15 mouse cellular contexts compared by ENCODE assay signal in the genomic region with DNA sequence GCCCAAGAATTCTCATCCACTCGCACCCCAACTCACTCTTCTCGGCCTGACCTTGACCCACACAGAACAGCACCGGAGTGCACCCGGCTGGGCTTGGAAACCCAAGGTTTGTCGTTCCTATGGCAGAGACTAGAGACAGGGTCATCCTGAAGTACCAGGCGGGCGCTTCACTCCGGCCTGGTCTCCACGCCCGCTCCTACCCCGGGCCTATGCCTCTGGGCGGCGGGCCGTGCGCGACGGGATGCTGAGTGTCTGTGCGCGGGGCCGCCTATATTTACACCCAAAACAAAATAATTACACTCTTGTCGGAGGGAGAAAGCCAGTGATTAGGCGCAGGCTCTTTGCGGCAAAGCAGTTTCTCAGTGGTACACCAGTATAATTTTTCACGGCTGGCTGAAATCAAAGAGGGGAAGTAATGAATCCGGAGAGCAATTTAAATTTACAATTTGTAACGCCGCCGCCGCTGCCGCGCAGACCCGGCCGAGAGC. TPM values are rescaled to one million over a fixed set of nuclear protein-coding genes. Genes with fewer than 3 reads are reported as not detected.
DNase-seq lines count a peak whose midpoint lies in the region; ATAC-seq and TF ChIP-seq lines count a peak whose summit lies in the region.
"Had no signal": no experiment of that assay in that cellular context is flagged by ENCODE, and none has a peak within 500 bp of the region (broad histone marks: within the 10 kb centered on the region; RNA-seq: fewer than 3 reads in every experiment).

No protein-coding gene starts in this region.

- DNase-seq in cerebellum, adult 2 months, result no peak
- peak; percentile 24 for DNase-seq in forebrain, postnatal 0 days
- DNase-seq in heart, embryonic 10.5 days (ENCODE audit: low spot score), result no peak
- no peak for DNase-seq in spleen, postnatal 36 days (ENCODE audit: low spot score in 2 of 2)
- DNase-seq: adrenal gland, postnatal 14 days; heart, postnatal 4 days; lung, adult 2 months had no signal

- H3K9me3 ChIP-seq in forebrain, postnatal 0 days (ENCODE audit: low read length), result no peaks in the 10 kb centered on the region
- no peaks in the 10 kb centered on the region for H3K9me3 ChIP-seq in limb, embryonic 12.5 days
- H3K9me3 ChIP-seq in neural tube, embryonic 12.5 days, result no peaks in the 10 kb centered on the region
- no peaks in the 10 kb centered on the region for H3K9me3 ChIP-seq in heart, embryonic 10.5 days
- H3K9me3 ChIP-seq: kidney, embryonic 15.5 days had no signal

- no peak for ATAC-seq in cerebellum, adult (ENCODE audit: insufficient number of reproducible peaks, low FRiP score, low TSS enrichment)
- ATAC-seq in forebrain, postnatal 0 days, result no peak
- no peak for ATAC-seq in limb, embryonic 12.5 days (ENCODE audit: insufficient number of reproducible peaks, insufficient read depth, low FRiP score, low TSS enrichment, low read depth)
- no peak for ATAC-seq in neural tube, embryonic 12.5 days (ENCODE audit: low FRiP score, low read depth)
- ATAC-seq in inflammation-experienced regulatory T-cells, adult 6 months, result no peak

- 0 out of 2 replicates have a peak overlapping the region, but pooled peaks have one; percentile 5 for H3K27ac ChIP-seq in cerebellum, adult 2 months (ENCODE audit: insufficient read depth, low read length)
- H3K27ac ChIP-seq in forebrain, postnatal 0 days (ENCODE audit: low read depth, low read length), result no peak overlapping the region
- H3K27ac ChIP-seq in limb, embryonic 12.5 days, result no peak overlapping the region
- peak overlapping the region; percentile 87 for H3K27ac ChIP-seq in neural tube, embryonic 12.5 days
- no peak overlapping the region for H3K27ac ChIP-seq in heart, embryonic 10.5 days
- H3K27ac ChIP-seq: kidney, embryonic 15.5 days had no signal

- H3K4me2 ChIP-seq in forebrain, postnatal 0 days (ENCODE audit: low read depth), result peak overlapping the region; percentile 26
- no peak overlapping the region for H3K4me2 ChIP-seq in limb, embryonic 12.5 days
- peak overlapping the region; percentile 58 for H3K4me2 ChIP-seq in neural tube, embryonic 12.5 days (replicated peaks)
- H3K4me2 ChIP-seq: kidney, embryonic 15.5 days had no signal

- WGBS in cerebellum, adult 2 months, result under 1% methylated on average over 33 of the region's 33 CpGs
- WGBS in forebrain, postnatal 0 days, result under 1% methylated on average over 33 of the region's 33 CpGs
- WGBS in limb, embryonic 12.5 days, result under 1% methylated on average over 33 of the region's 33 CpGs
- under 1% methylated on average over 33 of the region's 33 CpGs for WGBS in neural tube, embryonic 12.5 days
- WGBS in heart, embryonic 10.5 days, result under 1% methylated on average over 33 of the region's 33 CpGs

- no peaks in the 10 kb centered on the region for H3K4me1 ChIP-seq in cerebellum, adult 2 months (ENCODE audit: control insufficient read depth, insufficient read depth, low read length)
- no peaks in the 10 kb centered on the region for H3K4me1 ChIP-seq in forebrain, postnatal 0 days (ENCODE audit: insufficient read depth)
- no peaks in the 10 kb centered on the region; the same call in 1 of the 2 replicates for H3K4me1 ChIP-seq in limb, embryonic 12.5 days (replicated peaks)
- peaks cover 11% of the 10 kb centered on the region; the same call in 1 of the 2 replicates for H3K4me1 ChIP-seq in neural tube, embryonic 12.5 days
- H3K4me1 ChIP-seq in heart, embryonic 10.5 days, result peaks cover 19% of the 10 kb centered on the region

- peaks cover 10% of the 10 kb centered on the region; the same call in 1 of the 2 replicates for H3K27me3 ChIP-seq in cerebellum, adult 2 months (ENCODE audit: control insufficient read depth, insufficient read depth, low read length)
- peaks cover 66% of the 10 kb centered on the region for H3K27me3 ChIP-seq in forebrain, postnatal 0 days (ENCODE audit: insufficient read depth, low read length)
- peaks cover 98% of the 10 kb centered on the region for H3K27me3 ChIP-seq in limb, embryonic 12.5 days
- H3K27me3 ChIP-seq in neural tube, embryonic 12.5 days (replicated peaks), result peaks cover 96% of the 10 kb centered on the region
- H3K27me3 ChIP-seq in heart, embryonic 10.5 days (ENCODE audit: insufficient read depth, poor library complexity, severe bottlenecking), result peaks cover 100% of the 10 kb centered on the region

- H3K36me3 ChIP-seq in forebrain, postnatal 0 days (ENCODE audit: insufficient read depth), result no peaks in the 10 kb centered on the region
- H3K36me3 ChIP-seq in limb, embryonic 12.5 days, result no peaks in the 10 kb centered on the region
- H3K36me3 ChIP-seq in neural tube, embryonic 12.5 days, result no peaks in the 10 kb centered on the region
- no peaks in the 10 kb centered on the region for H3K36me3 ChIP-seq in heart, embryonic 10.5 days
- H3K36me3 ChIP-seq: kidney, embryonic 15.5 days had no signal

- no peak for TF ChIP-seq POLR2A in cerebellum, adult 2 months (IDR thresholded peaks at IDR 0.05; ENCODE audit: borderline replicate concordance, insufficient read depth, low read length)

- 0 out of 2 replicates have a peak overlapping the region, but pooled peaks have one; percentile 3 for H3K9ac ChIP-seq in forebrain, postnatal 0 days
- no peak overlapping the region for H3K9ac ChIP-seq in limb, embryonic 12.5 days (replicated peaks)
- H3K9ac ChIP-seq in neural tube, embryonic 12.5 days, result peak overlapping the region; percentile 64
- H3K9ac ChIP-seq: kidney, embryonic 15.5 days had no signal

- TF ChIP-seq CTCF in cerebellum, adult 2 months (IDR thresholded peaks at IDR 0.05; ENCODE audit: borderline replicate concordance, insufficient read depth, low read depth, low read length), result no peak
- no peak for TF ChIP-seq CTCF in forebrain, postnatal 0 days (IDR thresholded peaks at IDR 0.05; ENCODE audit: low read depth)

- H3K4me3 ChIP-seq in cerebellum, adult 2 months (replicated peaks; ENCODE audit: insufficient read depth, low read depth, low read length), result no peak overlapping the region
- H3K4me3 ChIP-seq in forebrain, postnatal 0 days (ENCODE audit: low read depth, low read length), result peak overlapping the region; percentile 7; the same call in 1 of the 2 replicates
- 0 out of 2 replicates have a peak overlapping the region, but pooled peaks have one; percentile 9 for H3K4me3 ChIP-seq in limb, embryonic 12.5 days (replicated peaks)
- peak overlapping the region; percentile 36 for H3K4me3 ChIP-seq in neural tube, embryonic 12.5 days
- H3K4me3 ChIP-seq in heart, embryonic 10.5 days, result no peak overlapping the region
- H3K4me3 ChIP-seq: kidney, embryonic 15.5 days had no signal

RNA-seq across cellular contexts. Expression of a gene that starts 4.0 kb away (rescaled TPM):
- polyA plus RNA-seq in cerebellum, adult 2 months (2012; rRNA removed), result 7.7 and 9.7 TPM in 2 replicates
- total RNA-seq in forebrain, postnatal 0 days (2014; rRNA removed), result 4.6 and 5.4 TPM in 2 replicates
- polyA plus RNA-seq in forebrain, postnatal 0 days (2015; fragmentation: Nextera tagmentation; extraction: Ambion mirVana), result 1.4 and 3.7 TPM in 2 replicates
- polyA plus RNA-seq in limb, embryonic 12.5 days (2016; fragmentation: Nextera tagmentation; extraction: Ambion mirVana), result not detected in 2 replicates
- polyA plus RNA-seq in neural tube, embryonic 12.5 days (2016; fragmentation: Nextera tagmentation; extraction: Ambion mirVana), result 64.9 and 70.8 TPM in 2 replicates
- not detected for polyA plus RNA-seq in inflammation-experienced regulatory T-cells, adult 6 months (2017; shearing (Covaris generic))
- polyA plus RNA-seq in heart, embryonic 10.5 days (2016; fragmentation: Nextera tagmentation; extraction: Ambion mirVana), result 0.05 TPM in 1 of 2 replicates, not detected in the other
- total RNA-seq: adrenal gland, postnatal 14 days; heart, adult 8-10 months; heart, postnatal 4 days; layer of hippocampus, postnatal 25 days; megakaryocyte, adult 5-6 weeks had no signal
- polyA plus RNA-seq: kidney, embryonic 15.5 days; lung, adult 2 months had no signal

RNA-seq across cellular contexts. Expression of a gene that starts 45.1 kb away (rescaled TPM):
- polyA plus RNA-seq in cerebellum, adult 2 months (2012; rRNA removed), result 13.6 and 16.7 TPM in 2 replicates
- 1.3 and 3.0 TPM in 2 replicates for total RNA-seq in forebrain, postnatal 0 days (2014; rRNA removed)
- polyA plus RNA-seq in forebrain, postnatal 0 days (2015; fragmentation: Nextera tagmentation; extraction: Ambion mirVana), result 2.3 and 3.1 TPM in 2 replicates
- 3.6 and 4.2 TPM in 2 replicates for polyA plus RNA-seq in limb, embryonic 12.5 days (2016; fragmentation: Nextera tagmentation; extraction: Ambion mirVana)
- 7.0 TPM in 2 replicates for polyA plus RNA-seq in neural tube, embryonic 12.5 days (2016; fragmentation: Nextera tagmentation; extraction: Ambion mirVana)
- not detected for polyA plus RNA-seq in inflammation-experienced regulatory T-cells, adult 6 months (2017; shearing (Covaris generic))
- 7.5 and 7.7 TPM in 2 replicates for polyA plus RNA-seq in heart, embryonic 10.5 days (2016; fragmentation: Nextera tagmentation; extraction: Ambion mirVana)

RNA-seq across cellular contexts. Expression of a gene that starts 48.8 kb away (rescaled TPM):
- 0.36 and 0.52 TPM in 2 replicates for polyA plus RNA-seq in cerebellum, adult 2 months (2012; rRNA removed)
- not detected in 2 replicates for total RNA-seq in forebrain, postnatal 0 days (2014; rRNA removed)
- polyA plus RNA-seq in forebrain, postnatal 0 days (2015; fragmentation: Nextera tagmentation; extraction: Ambion mirVana), result not detected in 2 replicates
- polyA plus RNA-seq in limb, embryonic 12.5 days (2016; fragmentation: Nextera tagmentation; extraction: Ambion mirVana), result not detected in 2 replicates
- not detected in 2 replicates for polyA plus RNA-seq in neural tube, embryonic 12.5 days (2016; fragmentation: Nextera tagmentation; extraction: Ambion mirVana)
- not detected for polyA plus RNA-seq in inflammation-experienced regulatory T-cells, adult 6 months (2017; shearing (Covaris generic))
- 0.16 and 0.23 TPM in 2 replicates for polyA plus RNA-seq in heart, embryonic 10.5 days (2016; fragmentation: Nextera tagmentation; extraction: Ambion mirVana)
- total RNA-seq: heart, postnatal 4 days; megakaryocyte, adult 5-6 weeks had no signal
- polyA plus RNA-seq: kidney, embryonic 15.5 days had no signal

Comparison
In these comparisons a context has a peak if more than half of its experiments do, and no peak if none do; other contexts are left out.
1. H3K27ac ChIP-seq: peak in cerebellum, adult 2 months (single experiment) and neural tube, embryonic 12.5 days (single experiment); none in forebrain, postnatal 0 days (single experiment), limb, embryonic 12.5 days (single experiment) and heart, embryonic 10.5 days (single experiment).
2. H3K4me3 ChIP-seq: peak in forebrain, postnatal 0 days (single experiment), limb, embryonic 12.5 days (single experiment) and neural tube, embryonic 12.5 days (single experiment); none in cerebellum, adult 2 months (single experiment) and heart, embryonic 10.5 days (single experiment).